Mouse (Mus musculus) layer of hippocampus, postnatal 25 days (tissue): Measurements from ENCODE around the gene Hrasls. TPM values are rescaled to one million over a fixed set of nuclear protein-coding genes. Genes with fewer than 3 reads are reported as not detected.

Experiments
- total RNA-seq, 2 experiments: library from RNA; stranded (reverse); gene quantifications; 2 replicates each; pipeline ENCODE4 v1.2.3; 2021

Hrasls gene
- total RNA-seq, 2 experiments from 2014 or later = 11.7 to 15.4 TPM

Other genes with a start within 250 kb of the Hrasls start
- gene Atp13a5, start 169.0 kb downstream of the Hrasls start, total RNA-seq = 10 to 100 TPM in 1 of 2 experiments, 1 to 10 TPM in 1; 9.6 to 13.5 TPM